Mouse (Mus musculus) limb, embryonic 12.5 days (tissue): Measurements from ENCODE around the gene Dnajc30. TPM values are rescaled to one million over a fixed set of nuclear protein-coding genes. Genes with fewer than 3 reads are reported as not detected.
"Not testable (repeated sequence)": the region's sequence is repeated elsewhere in the genome, so short reads cannot be mapped to it uniquely, and the experiment has no call there.

Experiments
- ATAC-seq: fragments of 200-750 bp; cut with Nextera tagmentation; 2 replicates; pipeline ENCODE4 v1.8.0; 2017; ENCODE audit warnings: low read depth, moderate TSS enrichment; ENCODE audit not compliant: insufficient number of reproducible peaks, insufficient read depth, low FRiP score, low TSS enrichment
- H3K27ac ChIP-seq: fragments of 300-500 bp; sonication (generic); 2 replicates; pipeline ENCODE4 v1.5.1; 2016; ENCODE audit warnings: mild to moderate bottlenecking, moderate library complexity
- H3K27me3 ChIP-seq: fragments of 300-500 bp; sonication (generic); 2 replicates; pipeline ENCODE4 v1.6.1; 2016; ENCODE audit warnings: mild to moderate bottlenecking, moderate library complexity
- H3K36me3 ChIP-seq: fragments of 300-500 bp; sonication (generic); 2 replicates; pipeline ENCODE4 v1.6.1; 2016; ENCODE audit warnings: mild to moderate bottlenecking, moderate library complexity
- H3K4me1 ChIP-seq: fragments of 300-500 bp; sonication (generic); replicated peaks from 2 replicates; pipeline ENCODE4 v1.6.1; 2016
- H3K4me2 ChIP-seq: fragments of 300-500 bp; sonication (generic); 2 replicates; pipeline ENCODE4 v1.6.1; 2016; ENCODE audit warnings: mild to moderate bottlenecking, moderate library complexity
- H3K4me3 ChIP-seq: fragments of 300-500 bp; sonication (generic); replicated peaks from 2 replicates; pipeline ENCODE4 v1.5.1; 2016; ENCODE audit warnings: mild to moderate bottlenecking
- H3K9ac ChIP-seq: fragments of 300-500 bp; sonication (generic); replicated peaks from 2 replicates; pipeline ENCODE4 v1.6.1; 2016; ENCODE audit warnings: mild to moderate bottlenecking, moderate library complexity
- H3K9me3 ChIP-seq: fragments of 300-500 bp; sonication (generic); 2 replicates; pipeline ENCODE4 v1.6.1; 2016; ENCODE audit warnings: mild to moderate bottlenecking, moderate library complexity
- WGBS: fragments of 180-500 bp; shearing (Covaris S2); methylation state at CpG from one replicate; pipeline ENCODE4 v1.1.7; 2016; 5-methylcytosine and 5-hydroxymethylcytosine counted together
- polyA plus RNA-seq: library from polyadenylated mRNA; unstranded; fragments of >200 nt; fragmentation: Nextera tagmentation; extraction: Ambion mirVana; gene quantifications from 2 replicates; pipeline ENCODE4 v1.2.1, GENCODE M21; 2016

Dnajc30 gene
- polyA plus RNA-seq, 1 experiment from 2014 or later: 31.3 TPM

- Histone ChIP-seq H3K4me1 (peaks cover 17% of the 10 kb centered on the region), H3K9ac (peak within 1 kb of the TSS; percentile 90), H3K4me2 (peak within 1 kb of the TSS; percentile 93), H3K36me3 (peaks cover 55% of the 10 kb centered on the region), H3K4me3 (peak within 1 kb of the TSS; percentile 92)
- WGBS: 77% methylated on average over 9 of the region's 9 CpGs
- ATAC-seq, H3K27me3 ChIP-seq, H3K9me3 ChIP-seq, H3K27ac ChIP-seq: not testable (repeated sequence)
Measured at GRCm38 (mm10) chr5:135064909-135065446, 976 bp downstream of the Dnajc30 start, which contains the start of gene Bud23. Bud23 (minus strand) TSS chr5:135064959.

GRCm38 (mm10) chr5:135066008-135066407 is 2.0 kb downstream of the Dnajc30 start:
- H3K9ac ChIP-seq: no peak overlapping the region
- 97% methylated on average over 3 of the region's 3 CpGs for WGBS
- H3K27ac ChIP-seq: no peak overlapping the region
- H3K4me1 ChIP-seq: peaks cover 17% of the 10 kb centered on the region
- H3K36me3 ChIP-seq: peaks cover 49% of the 10 kb centered on the region
- peaks cover 4% of the 10 kb centered on the region; the same call in 1 of the 2 replicates for H3K9me3 ChIP-seq
- no peaks in the 10 kb centered on the region for H3K27me3 ChIP-seq
- no peak overlapping the region for H3K4me3 ChIP-seq
- no peak for ATAC-seq
- H3K4me2 ChIP-seq: no peak overlapping the region

- peaks cover 4% of the 10 kb centered on the region; the same call in 1 of the 2 replicates for H3K9me3 ChIP-seq
- no peak for ATAC-seq
- peaks cover 73% of the 10 kb centered on the region for H3K36me3 ChIP-seq
- no peak overlapping the region for H3K27ac ChIP-seq
- no peak overlapping the region for H3K4me3 ChIP-seq
- peaks cover 18% of the 10 kb centered on the region for H3K4me1 ChIP-seq
- 90% methylated on average over 3 of the region's 3 CpGs for WGBS
- no peak overlapping the region for H3K4me2 ChIP-seq
- no peaks in the 10 kb centered on the region for H3K27me3 ChIP-seq
- no peak overlapping the region for H3K9ac ChIP-seq
Measured at GRCm38 (mm10) chr5:135070448-135070847, 6.4 kb downstream of the Dnajc30 start.

- Histone ChIP-seq H3K27me3 (no peaks in the 10 kb centered on the region), H3K4me3 (no peak overlapping the region), H3K9me3 (peaks cover 4% of the 10 kb centered on the region; the same call in 1 of the 2 replicates), H3K4me1 (peaks cover 21% of the 10 kb centered on the region), H3K36me3 (peaks cover 68% of the 10 kb centered on the region), H3K9ac (no peak overlapping the region), H3K27ac (no peak overlapping the region), H3K4me2 (no peak overlapping the region)
- WGBS: 89% methylated on average over 2 of the region's 2 CpGs
- no peak for ATAC-seq
Measured at GRCm38 (mm10) chr5:135072061-135072460, 8.1 kb downstream of the Dnajc30 start.

GRCm38 (mm10) chr5:135072720-135073119 is 8.7 kb downstream of the Dnajc30 start:
- Histone ChIP-seq H3K27ac (0 out of 2 replicates have a peak overlapping the region, but pooled peaks have one; percentile 17), H3K4me2 (0 out of 2 replicates have a peak overlapping the region, but pooled peaks have one; percentile 40), H3K9me3 (peaks cover 4% of the 10 kb centered on the region; the same call in 1 of the 2 replicates), H3K27me3 (no peaks in the 10 kb centered on the region), H3K4me1 (peaks cover 23% of the 10 kb centered on the region), H3K9ac (no peak overlapping the region), H3K4me3 (no peak overlapping the region), H3K36me3 (peaks cover 62% of the 10 kb centered on the region)
- 59% methylated on average over 6 of the region's 6 CpGs for WGBS
- no peak for ATAC-seq

- H3K9me3 ChIP-seq: 0 out of 2 replicates have a peak, but pooled peaks cover under 1% of the 10 kb centered on the region
- 18% methylated on average over 17 of the region's 26 CpGs for WGBS
- no peak for ATAC-seq
- peaks cover 53% of the 10 kb centered on the region for H3K36me3 ChIP-seq
- peaks cover 25% of the 10 kb centered on the region for H3K4me1 ChIP-seq
- no peaks in the 10 kb centered on the region for H3K27me3 ChIP-seq
- H3K4me2 ChIP-seq: peak overlapping the region; percentile 40
- 0 out of 2 replicates have a peak overlapping the region, but pooled peaks have one; percentile 4 for H3K4me3 ChIP-seq
- 0 out of 2 replicates have a peak overlapping the region, but pooled peaks have one; percentile 29 for H3K27ac ChIP-seq
- H3K9ac ChIP-seq: peak overlapping the region; percentile 45; the same call in 1 of the 2 replicates
Measured at GRCm38 (mm10) chr5:135073349-135074150, 9.5 kb downstream of the Dnajc30 start.

- H3K36me3 ChIP-seq: peaks cover 53% of the 10 kb centered on the region
- ATAC-seq: no peak
- no peak overlapping the region for H3K4me3 ChIP-seq
- H3K27ac ChIP-seq: no peak overlapping the region
- H3K9me3 ChIP-seq: no peaks in the 10 kb centered on the region
- H3K4me1 ChIP-seq: peaks cover 25% of the 10 kb centered on the region
- no peak overlapping the region for H3K4me2 ChIP-seq
- 65% methylated on average over 4 of the region's 4 CpGs for WGBS
- 0 out of 2 replicates have a peak, but pooled peaks cover 3% of the 10 kb centered on the region for H3K27me3 ChIP-seq
- H3K9ac ChIP-seq: no peak overlapping the region
Measured at GRCm38 (mm10) chr5:135075655-135076054, 11.7 kb downstream of the Dnajc30 start.

- H3K27ac ChIP-seq: peak overlapping the region; percentile 87; the same call in 1 of the 2 replicates
- H3K36me3 ChIP-seq: peaks cover 49% of the 10 kb centered on the region
- ATAC-seq: no peak
- peak overlapping the region; percentile 58 for H3K4me2 ChIP-seq
- peak overlapping the region; percentile 90 for H3K4me3 ChIP-seq
- H3K4me1 ChIP-seq: peaks cover 25% of the 10 kb centered on the region
- H3K27me3 ChIP-seq: 0 out of 2 replicates have a peak, but pooled peaks cover 3% of the 10 kb centered on the region
- H3K9me3 ChIP-seq: no peaks in the 10 kb centered on the region
- no peak overlapping the region; the same call in 1 of the 2 replicates for H3K9ac ChIP-seq
- WGBS: 86% methylated on average over 14 of the region's 14 CpGs
Measured at GRCm38 (mm10) chr5:135076368-135076767, 12.4 kb downstream of the Dnajc30 start.

GRCm38 (mm10) chr5:135076931-135077505 is 13.0 kb downstream of the Dnajc30 start:
- H3K27me3 ChIP-seq: 0 out of 2 replicates have a peak, but pooled peaks cover 3% of the 10 kb centered on the region
- 23% methylated on average over 14 of the region's 14 CpGs for WGBS

GRCm38 (mm10) chr5:135077564-135078481 is 13.8 kb downstream of the Dnajc30 start, which contains the start of gene Vps37d:
Vps37d (minus strand) TSS chr5:135078266.
- Histone ChIP-seq H3K4me1 (peaks cover 25% of the 10 kb centered on the region), H3K9ac (peak within 1 kb of the TSS; percentile 99), H3K27ac (peak within 1 kb of the TSS; percentile 87), H3K36me3 (peaks cover 34% of the 10 kb centered on the region), H3K4me3 (peak within 1 kb of the TSS; percentile 90), H3K4me2 (peak within 1 kb of the TSS; percentile 58), H3K9me3 (no peaks in the 10 kb centered on the region), H3K27me3 (0 out of 2 replicates have a peak, but pooled peaks cover 3% of the 10 kb centered on the region)
- peak; percentile 70 for ATAC-seq
- WGBS: under 1% methylated on average over 81 of the region's 83 CpGs

More at GRCm38 (mm10) chr5:135076931-135077505, 13.0 kb downstream of the Dnajc30 start:
- Histone ChIP-seq H3K4me2 (peak overlapping the region; percentile 58), H3K9ac (peak overlapping the region; percentile 99), H3K27ac (peak overlapping the region; percentile 87), H3K9me3 (no peaks in the 10 kb centered on the region), H3K36me3 (peaks cover 42% of the 10 kb centered on the region), H3K4me1 (peaks cover 25% of the 10 kb centered on the region), H3K4me3 (peak overlapping the region; percentile 90)
- peak; percentile 30 for ATAC-seq
